Mouse (Mus musculus) skeletal muscle tissue, adult 2 months (tissue): ENCODE measurements around the gene Gm17783.
"Not testable (repeated sequence)": the region's sequence is repeated elsewhere in the genome, so short reads cannot be mapped to it uniquely, and the experiment has no call there.

Experiments used
- DNase-seq: peaks from one replicate; pipeline ENCODE4 v3.0.0-alpha.2; 2012; ENCODE audit warnings: low read depth, low spot score

Gm17783 gene

GRCm38 (mm10) chr16:45531950-45532349, at the start of gene Gm17783:
Gm17783 (minus strand) TSS chr16:45532050.
- DNase-seq, result no peak

GRCm38 (mm10) chr16:45579883-45580282, 48.0 kb upstream of the Gm17783 start:
- DNase-seq, result no peak

- no peak for DNase-seq
Observed at GRCm38 (mm10) chr16:45572307-45572706, 40.5 kb upstream of the Gm17783 start.

DNA sequence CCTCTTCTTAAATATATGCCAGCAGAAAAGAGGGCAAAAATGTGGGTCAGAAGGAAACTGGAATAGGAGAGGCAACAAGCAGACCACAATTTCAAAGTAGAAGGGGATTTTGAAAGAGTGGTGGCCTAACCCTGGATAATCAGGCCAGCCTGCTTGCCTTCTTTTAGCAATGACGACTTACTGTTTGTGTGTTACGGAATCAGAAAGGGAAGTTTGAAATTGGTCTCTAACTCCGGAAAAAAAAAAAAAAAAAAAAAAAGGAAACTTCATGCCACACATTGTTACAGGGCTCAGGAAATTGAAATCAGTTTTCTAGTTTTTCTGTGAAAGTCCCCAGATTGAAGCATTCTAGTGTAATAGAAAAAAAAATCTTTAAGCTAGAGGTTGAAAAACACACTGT, 29.9 kb upstream of the Gm17783 start:
- DNase-seq, result no peak

- no peak for DNase-seq
Observed at GRCm38 (mm10) chr16:45551579-45551978, 19.7 kb upstream of the Gm17783 start.

GRCm38 (mm10) chr16:45547982-45548381, 16.1 kb upstream of the Gm17783 start:
- no peak for DNase-seq

DNA sequence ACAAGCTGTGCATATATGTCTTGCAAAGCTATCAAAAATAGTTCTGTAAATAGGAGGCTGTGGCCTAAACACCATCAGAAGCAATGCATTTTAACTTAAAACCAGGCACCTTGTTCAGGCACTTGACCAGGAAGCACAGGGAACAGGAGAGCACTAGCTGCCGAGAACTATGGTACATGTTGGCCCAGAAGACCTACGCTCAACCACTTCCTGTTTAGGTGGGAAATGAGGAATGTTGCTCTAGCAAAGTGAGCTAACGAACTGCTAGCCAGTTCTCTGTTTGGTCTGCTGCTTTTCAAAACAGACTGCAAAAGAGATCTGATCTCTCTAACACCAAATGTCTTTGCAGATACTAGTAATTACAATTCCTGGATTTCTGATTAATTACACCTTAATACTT, 12.5 kb upstream of the Gm17783 start:
- DNase-seq, result no peak

DNA sequence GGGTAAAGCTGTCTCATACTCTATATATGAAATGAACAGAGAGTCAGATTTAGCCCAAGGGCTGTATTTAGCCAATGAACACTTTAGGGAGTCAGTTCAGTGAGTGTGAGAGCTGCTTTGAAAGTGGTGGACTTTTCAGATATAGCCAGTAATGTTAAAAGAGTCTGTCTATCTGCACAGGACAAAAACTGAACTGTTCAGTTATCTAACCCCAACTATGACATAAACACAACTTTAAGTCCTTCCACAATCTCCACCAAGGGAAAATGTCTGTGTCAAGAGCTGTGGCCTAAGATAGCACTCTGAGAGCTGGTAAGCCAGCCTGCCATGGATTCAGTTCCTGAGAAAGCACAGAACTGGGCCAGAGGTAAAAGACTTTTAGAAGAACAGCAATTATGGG, 10.3 kb upstream of the Gm17783 start:
- no peak for DNase-seq

GRCm38 (mm10) chr16:45538342-45538741, 6.5 kb upstream of the Gm17783 start:
- DNase-seq, result not testable (repeated sequence)

- no peak for DNase-seq
Observed at GRCm38 (mm10) chr16:45535009-45535408, 3.2 kb upstream of the Gm17783 start, which contains the start of gene Slc9c1. Slc9c1 (plus strand) TSS chr16:45535309.

DNA sequence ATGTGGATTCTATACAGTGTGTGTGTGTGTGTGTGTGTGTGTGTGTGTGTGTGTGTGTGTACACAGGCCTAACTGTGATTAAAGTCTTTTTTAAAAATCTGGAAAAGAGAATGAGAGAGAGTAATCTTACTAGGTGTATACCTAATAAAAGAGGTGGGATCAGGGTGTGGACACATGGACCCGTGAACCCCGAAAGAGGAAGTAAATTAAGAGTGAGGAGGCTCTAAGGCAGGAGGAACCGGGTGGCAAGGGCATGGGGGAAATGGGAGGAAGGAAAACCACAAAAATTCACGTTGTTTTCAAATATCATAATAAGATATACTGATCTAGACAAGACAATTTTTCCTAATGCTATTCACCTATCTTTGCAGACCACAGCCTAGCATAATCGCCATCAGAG, 6.3 kb downstream of the Gm17783 start:
- no peak for DNase-seq

- no peak for DNase-seq
Observed at GRCm38 (mm10) chr16:45495326-45495725, 36.5 kb downstream of the Gm17783 start.

DNA sequence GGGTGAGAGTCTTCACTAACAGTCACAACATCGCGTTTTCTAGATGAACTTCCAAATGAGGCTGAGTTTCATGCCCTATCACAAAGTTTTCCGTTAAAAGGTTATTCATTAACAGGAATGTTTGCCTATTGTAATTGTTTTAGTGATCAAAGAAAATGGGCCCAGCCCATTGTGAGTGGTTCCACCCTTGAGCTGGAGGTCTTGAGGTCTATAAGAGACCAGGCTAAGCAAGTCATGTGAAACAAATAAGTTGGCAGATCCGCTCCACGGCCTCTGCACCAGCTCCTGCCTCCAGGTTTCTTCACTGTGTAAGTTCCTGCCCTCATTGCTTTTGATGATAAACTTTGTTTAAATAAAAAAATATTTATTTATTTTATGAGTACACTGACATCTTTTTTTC, 38.9 kb downstream of the Gm17783 start, which contains the start of gene Gm609:
TSS of gene Gm609 (minus strand) at position 43 of the 400 bp plus-strand sequence.
- no peak for DNase-seq

DNA sequence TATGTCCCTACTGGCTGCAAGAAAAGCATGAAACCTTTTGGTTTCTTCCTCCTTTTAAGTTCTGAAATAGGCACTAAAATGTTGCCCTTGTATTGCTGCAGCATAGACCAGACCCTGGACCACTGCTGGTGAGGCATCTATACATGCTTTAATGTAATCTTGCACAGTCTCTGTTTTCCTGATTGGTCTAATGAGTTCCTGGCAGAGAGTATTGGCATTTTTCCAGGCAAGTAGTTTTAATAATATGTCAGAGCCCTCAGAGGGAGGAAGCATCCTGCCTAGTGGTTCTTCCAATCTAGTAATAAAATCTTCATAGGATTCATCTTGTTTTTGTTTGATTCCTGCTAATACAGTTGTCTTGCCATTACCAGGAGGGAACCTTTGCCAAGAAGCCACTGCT, 54.9 kb downstream of the Gm17783 start:
- no peak for DNase-seq

GRCm38 (mm10) chr16:45471836-45472235, 60.0 kb downstream of the Gm17783 start:
- DNase-seq, result not testable (repeated sequence)
